Mouse (Mus musculus): ENCODE data around the gene Btg2.
A peak's percentile ranks its signal among the peaks of the same experiment; 100 is the strongest.

Btg2 gene

GRCm38 (mm10) chr1:134078061-134078795, 692 bp downstream of the Btg2 start:
- DNase-seq (ENCODE audit: low spot score), result no peak

GRCm38 (mm10) chr1:134077389-134078060, 1.4 kb downstream of the Btg2 start:
- no peak for DNase-seq (ENCODE audit: low spot score)

GRCm38 (mm10) chr1:134076789-134077188, 2.1 kb downstream of the Btg2 start:
- DNase-seq (ENCODE audit: low spot score), result no peak

GRCm38 (mm10) chr1:134075532-134075931, 3.4 kb downstream of the Btg2 start:
- no peak for DNase-seq (ENCODE audit: low spot score)

- no peak for DNase-seq (ENCODE audit: low spot score)
Measured at GRCm38 (mm10) chr1:134074606-134075005, 4.3 kb downstream of the Btg2 start.

GRCm38 (mm10) chr1:134074184-134074583, 4.7 kb downstream of the Btg2 start:
- no peak for DNase-seq (ENCODE audit: low spot score)

GRCm38 (mm10) chr1:134073658-134074057, 5.3 kb downstream of the Btg2 start:
- DNase-seq (ENCODE audit: low spot score), result no peak

- DNase-seq (ENCODE audit: low spot score), result no peak
Measured at GRCm38 (mm10) chr1:134073061-134073564, 5.8 kb downstream of the Btg2 start.

- no peak for DNase-seq (ENCODE audit: low spot score)
Measured at GRCm38 (mm10) chr1:134071411-134072018, 7.4 kb downstream of the Btg2 start.

GRCm38 (mm10) chr1:134070099-134070669, 8.7 kb downstream of the Btg2 start:
- DNase-seq (ENCODE audit: low spot score), result no peak

- DNase-seq (ENCODE audit: low spot score), result no peak
Measured at GRCm38 (mm10) chr1:134067143-134067619, 11.7 kb downstream of the Btg2 start.

GRCm38 (mm10) chr1:134066554-134066953, 12.4 kb downstream of the Btg2 start:
- DNase-seq (ENCODE audit: low spot score), result no peak

GRCm38 (mm10) chr1:134065241-134065809, 13.6 kb downstream of the Btg2 start:
- no peak for DNase-seq (ENCODE audit: low spot score)

GRCm38 (mm10) chr1:134064296-134064831, 14.6 kb downstream of the Btg2 start:
- DNase-seq (ENCODE audit: low spot score), result no peak

- no peak for DNase-seq (ENCODE audit: low spot score)
Measured at GRCm38 (mm10) chr1:134063773-134064125, 15.2 kb downstream of the Btg2 start.

GRCm38 (mm10) chr1:134063086-134063772, 15.7 kb downstream of the Btg2 start:
- peak; percentile 45 for DNase-seq (ENCODE audit: low spot score)

- DNase-seq (ENCODE audit: low spot score), result no peak
Measured at GRCm38 (mm10) chr1:134062411-134063085, 16.4 kb downstream of the Btg2 start.

- DNase-seq (ENCODE audit: low spot score), result no peak
Measured at GRCm38 (mm10) chr1:134061915-134062314, 17.0 kb downstream of the Btg2 start.

GRCm38 (mm10) chr1:134060849-134061569, 17.9 kb downstream of the Btg2 start:
- peak; percentile 78 for DNase-seq (ENCODE audit: low spot score)

Data from urinary bladder, postnatal 25 days (tissue).